Mouse (Mus musculus): ENCODE data around the gene Lrrc8c. TPM values are rescaled to one million over a fixed set of nuclear protein-coding genes. Genes with fewer than 3 reads are reported as not detected.

Gene Lrrc8c
- polyA plus RNA-seq, 1 experiment = 7.9 TPM

- H3K27ac ChIP-seq (ENCODE audit: insufficient read depth, low read length) = no peak overlapping the region
- 56% methylated on average over 14 of the region's 14 CpGs for WGBS
- no peak for DNase-seq
- TF ChIP-seq POLR2A (IDR thresholded peaks at IDR 0.05; ENCODE audit: borderline replicate concordance, insufficient read depth, low read length) = no peak
- TF ChIP-seq CTCF (IDR thresholded peaks at IDR 0.05; ENCODE audit: borderline replicate concordance, insufficient read depth, low read depth, low read length) = no peak
- H3K27me3 ChIP-seq (ENCODE audit: control insufficient read depth, insufficient read depth, low read length) = no peaks in the 10 kb centered on the region
- no peak overlapping the region for H3K4me3 ChIP-seq (replicated peaks; ENCODE audit: insufficient read depth, low read depth, low read length)
- H3K4me1 ChIP-seq (ENCODE audit: control insufficient read depth, insufficient read depth, low read length) = peaks cover 9% of the 10 kb centered on the region
These were observed 34.3 kb upstream of the Lrrc8c start for GRCm38 (mm10) chr5:105484891-105485290.

GRCm38 (mm10) chr5:105490211-105490610, 29.0 kb upstream of the Lrrc8c start:
- TF ChIP-seq CTCF (IDR thresholded peaks at IDR 0.05; ENCODE audit: borderline replicate concordance, insufficient read depth, low read depth, low read length) (no peak), POLR2A (IDR thresholded peaks at IDR 0.05; ENCODE audit: borderline replicate concordance, insufficient read depth, low read length) (no peak)
- 75% methylated on average over 5 of the region's 5 CpGs for WGBS
- Histone ChIP-seq H3K27me3 (ENCODE audit: control insufficient read depth, insufficient read depth, low read length) (no peaks in the 10 kb centered on the region), H3K4me1 (ENCODE audit: control insufficient read depth, insufficient read depth, low read length) (peaks cover 4% of the 10 kb centered on the region), H3K4me3 (replicated peaks; ENCODE audit: insufficient read depth, low read depth, low read length) (no peak overlapping the region), H3K27ac (ENCODE audit: insufficient read depth, low read length) (no peak overlapping the region)
- DNase-seq = no peak

- Histone ChIP-seq H3K4me1 (ENCODE audit: control insufficient read depth, insufficient read depth, low read length) (peaks cover 4% of the 10 kb centered on the region; the same call in 1 of the 2 replicates), H3K4me3 (replicated peaks; ENCODE audit: insufficient read depth, low read depth, low read length) (no peak overlapping the region), H3K27me3 (ENCODE audit: control insufficient read depth, insufficient read depth, low read length) (no peaks in the 10 kb centered on the region), H3K27ac (ENCODE audit: insufficient read depth, low read length) (no peak overlapping the region)
- no peak for DNase-seq
- WGBS = 81% methylated on average over 4 of the region's 4 CpGs
- TF ChIP-seq POLR2A (IDR thresholded peaks at IDR 0.05; ENCODE audit: borderline replicate concordance, insufficient read depth, low read length) = no peak
- peak; percentile 35; the same call in 1 of the 2 replicates for TF ChIP-seq CTCF (IDR thresholded peaks at IDR 0.05; ENCODE audit: borderline replicate concordance, insufficient read depth, low read depth, low read length)
These were observed 27.8 kb upstream of the Lrrc8c start for GRCm38 (mm10) chr5:105491389-105491788.

- 19% methylated on average over 10 of the region's 10 CpGs for WGBS
- Histone ChIP-seq H3K27ac (ENCODE audit: insufficient read depth, low read length) (no peak overlapping the region), H3K27me3 (ENCODE audit: control insufficient read depth, insufficient read depth, low read length) (no peaks in the 10 kb centered on the region), H3K4me1 (ENCODE audit: control insufficient read depth, insufficient read depth, low read length) (peaks cover 4% of the 10 kb centered on the region; the same call in 1 of the 2 replicates), H3K4me3 (replicated peaks; ENCODE audit: insufficient read depth, low read depth, low read length) (no peak overlapping the region)
- peak; percentile 57 to 84 for DNase-seq
- TF ChIP-seq POLR2A (IDR thresholded peaks at IDR 0.05; ENCODE audit: borderline replicate concordance, insufficient read depth, low read length) (no peak), CTCF (IDR thresholded peaks at IDR 0.05; ENCODE audit: borderline replicate concordance, insufficient read depth, low read depth, low read length) (0 out of 2 replicates have a peak, but pooled peaks have one; percentile 15)
These were observed 26.6 kb upstream of the Lrrc8c start for GRCm38 (mm10) chr5:105492367-105493246.

- Histone ChIP-seq H3K4me3 (replicated peaks; ENCODE audit: insufficient read depth, low read depth, low read length) (no peak overlapping the region), H3K27ac (ENCODE audit: insufficient read depth, low read length) (no peak overlapping the region), H3K4me1 (ENCODE audit: control insufficient read depth, insufficient read depth, low read length) (peaks cover 4% of the 10 kb centered on the region; the same call in 1 of the 2 replicates), H3K27me3 (ENCODE audit: control insufficient read depth, insufficient read depth, low read length) (no peaks in the 10 kb centered on the region)
- WGBS = 80% methylated on average over 7 of the region's 7 CpGs
- no peak for TF ChIP-seq POLR2A (IDR thresholded peaks at IDR 0.05; ENCODE audit: borderline replicate concordance, insufficient read depth, low read length)
- TF ChIP-seq CTCF (IDR thresholded peaks at IDR 0.05; ENCODE audit: borderline replicate concordance, insufficient read depth, low read depth, low read length) = no peak
- DNase-seq = no peak
These were observed 25.8 kb upstream of the Lrrc8c start for GRCm38 (mm10) chr5:105493377-105493776.

DNA sequence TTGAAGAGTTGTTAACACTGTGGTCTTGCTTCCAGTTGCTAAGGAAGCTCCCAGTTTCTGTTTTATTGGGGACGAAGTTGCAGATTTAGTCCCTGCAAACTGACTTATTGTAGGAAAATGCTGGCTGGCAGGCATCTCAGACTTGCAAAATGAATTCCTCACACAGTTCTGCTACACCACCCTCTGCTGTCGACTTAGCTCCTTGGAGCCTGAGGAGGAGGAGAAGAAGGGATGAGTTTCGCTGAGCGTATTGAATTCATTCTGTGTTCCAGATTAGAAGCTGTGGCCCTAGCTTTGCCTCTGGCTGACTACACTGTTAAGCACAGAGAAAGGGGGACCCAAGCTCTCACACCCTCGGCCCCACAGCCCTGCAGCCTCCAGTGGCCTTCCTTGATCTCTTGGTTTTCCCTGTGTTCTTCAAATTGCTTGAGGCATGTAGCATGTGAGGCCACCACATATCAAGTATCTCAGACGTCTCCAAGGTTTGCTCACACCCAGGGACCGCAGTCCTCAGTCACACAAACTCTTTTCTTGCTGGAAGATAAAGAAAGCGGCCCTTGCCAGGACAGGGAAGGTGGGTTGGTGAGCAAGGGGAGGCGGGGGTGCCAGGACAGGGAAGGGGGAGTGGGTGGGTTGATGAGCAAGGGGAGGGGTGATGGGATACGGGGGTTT, 24.8 kb upstream of the Lrrc8c start:
- TF ChIP-seq POLR2A (IDR thresholded peaks at IDR 0.05; ENCODE audit: borderline replicate concordance, insufficient read depth, low read length) = no peak
- Histone ChIP-seq H3K27me3 (ENCODE audit: control insufficient read depth, insufficient read depth, low read length) (no peaks in the 10 kb centered on the region), H3K4me3 (replicated peaks; ENCODE audit: insufficient read depth, low read depth, low read length) (no peak overlapping the region), H3K27ac (ENCODE audit: insufficient read depth, low read length) (no peak overlapping the region), H3K4me1 (ENCODE audit: control insufficient read depth, insufficient read depth, low read length) (peaks cover 4% of the 10 kb centered on the region; the same call in 1 of the 2 replicates)
- WGBS = 74% methylated on average over 10 of the region's 10 CpGs
- DNase-seq = no peak

DNA sequence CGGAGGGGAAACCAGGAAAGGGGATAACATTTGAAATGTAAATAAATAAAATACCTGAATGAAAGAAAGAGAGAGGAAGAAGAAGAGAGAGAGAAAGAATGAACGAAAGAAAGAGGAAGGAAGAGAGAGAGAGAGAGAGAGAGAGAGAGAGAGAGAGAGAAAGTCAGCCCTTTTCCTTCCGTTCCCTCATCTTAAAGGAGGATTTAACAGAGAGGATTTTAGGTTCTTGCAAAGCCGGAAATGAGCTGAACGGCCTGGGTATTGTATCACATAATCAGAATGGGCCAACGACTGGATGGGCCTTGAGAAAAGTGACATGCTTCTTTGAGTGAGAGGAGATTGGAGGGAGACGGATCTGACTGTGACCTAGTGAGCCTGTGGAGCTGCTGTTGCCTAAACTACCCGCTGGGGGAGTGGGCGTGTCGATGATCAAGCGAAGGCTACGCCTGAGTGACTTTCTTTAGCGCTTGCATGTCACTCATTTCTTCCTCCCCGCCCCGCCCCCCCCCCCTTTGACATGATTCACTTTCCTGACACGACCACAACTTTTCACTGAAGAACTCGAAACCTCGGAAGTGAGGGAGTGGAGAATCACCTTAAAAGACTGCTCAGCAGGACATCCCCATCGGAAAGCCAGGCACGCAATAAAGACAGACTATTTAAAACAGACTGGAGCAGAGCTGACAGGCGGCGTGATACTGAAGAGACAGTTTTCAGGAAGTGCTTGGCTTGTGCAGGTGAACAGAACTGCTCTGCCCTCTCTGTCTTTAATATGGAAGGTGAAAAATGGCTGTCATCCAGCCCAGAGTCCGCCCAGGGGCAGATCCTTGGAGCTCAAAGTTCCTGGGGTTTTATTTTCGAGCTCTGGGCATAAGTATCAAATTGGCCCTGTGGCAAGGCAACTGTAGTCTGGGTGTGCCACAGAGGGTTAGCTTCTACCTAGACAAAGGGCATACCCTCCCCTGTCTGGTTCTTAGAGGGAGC, 24.0 kb upstream of the Lrrc8c start:
- Histone ChIP-seq H3K27me3 (ENCODE audit: control insufficient read depth, insufficient read depth, low read length) (no peaks in the 10 kb centered on the region), H3K4me1 (ENCODE audit: control insufficient read depth, insufficient read depth, low read length) (peaks cover 4% of the 10 kb centered on the region; the same call in 1 of the 2 replicates), H3K27ac (ENCODE audit: insufficient read depth, low read length) (no peak overlapping the region), H3K4me3 (replicated peaks; ENCODE audit: insufficient read depth, low read depth, low read length) (no peak overlapping the region)
- DNase-seq = peak in 1 of 2 experiments; percentile 34
- TF ChIP-seq CTCF (IDR thresholded peaks at IDR 0.05; ENCODE audit: borderline replicate concordance, insufficient read depth, low read depth, low read length) (no peak), POLR2A (IDR thresholded peaks at IDR 0.05; ENCODE audit: borderline replicate concordance, insufficient read depth, low read length) (no peak)
- WGBS = 30% methylated on average over 24 of the region's 24 CpGs
